Mouse (Mus musculus) myocyte (in vitro differentiated cells): ENCODE measurements around the gene Xntrpc. TPM values are rescaled to one million over a fixed set of nuclear protein-coding genes. Genes with fewer than 3 reads are reported as not detected.
A peak's percentile ranks its signal among the peaks of the same experiment; 100 is the strongest.

Experiments
- H3K27me3 ChIP-seq: one replicate; pipeline ENCODE4 v1.6.1; 2011; ENCODE audit not compliant: control insufficient read depth, insufficient read depth, insufficient read length
- H3K36me3 ChIP-seq: one replicate; pipeline ENCODE4 v1.6.1; 2011; ENCODE audit not compliant: control insufficient read depth, insufficient read depth
- H3K4me2 ChIP-seq: one replicate; pipeline ENCODE4 v1.6.1; 2011; ENCODE audit warnings: low read depth, control low read depth
- H3K4me3 ChIP-seq: one replicate; pipeline ENCODE4 v1.5.1; 2011; ENCODE audit warnings: mild to moderate bottlenecking, control low read depth, moderate library complexity
- H3K79me2 ChIP-seq: one replicate; pipeline ENCODE4 v1.6.1; 2011; ENCODE audit not compliant: control insufficient read depth, insufficient read depth
- H3ac ChIP-seq: one replicate; pipeline ENCODE4 v1.6.1; 2011; ENCODE audit not compliant: control insufficient read depth, insufficient read length
- CEBPB ChIP-seq: IDR thresholded peaks from 2 replicates; pipeline ENCODE4 v1.6.1; 2011; ENCODE audit warnings: mild to moderate bottlenecking, moderate library complexity; ENCODE audit not compliant: poor library complexity, insufficient read depth, severe bottlenecking
- E2F4 ChIP-seq: IDR thresholded peaks from one replicate; pipeline ENCODE4 v1.6.1; 2011; ENCODE audit warnings: mild to moderate bottlenecking, control low read depth, moderate library complexity; ENCODE audit not compliant: insufficient read depth
- MAX ChIP-seq: IDR thresholded peaks from one replicate; pipeline ENCODE4 v1.6.1; 2011; ENCODE audit warnings: low read depth, mild to moderate bottlenecking, control low read depth
- MYOD1 ChIP-seq, 3 experiments: IDR thresholded peaks; one replicate each; pipeline ENCODE4 v1.6.1; 2011; ENCODE audit warnings: control low read depth in 2 of 3, low read depth in 2 of 3, mild to moderate bottlenecking in 2 of 3, moderate library complexity in 1 of 3; ENCODE audit not compliant: insufficient read length in 2 of 3, control insufficient read depth in 1 of 3
- MYOG ChIP-seq, 3 experiments: IDR thresholded peaks; one replicate each; pipeline ENCODE4 v1.6.1; 2011; ENCODE audit warnings: control low read depth in 2 of 3, low read depth in 2 of 3, mild to moderate bottlenecking in 2 of 3; ENCODE audit not compliant: insufficient read length in 2 of 3, control insufficient read depth in 1 of 3, insufficient read depth in 1 of 3
- POLR2A ChIP-seq: IDR thresholded peaks from one replicate; pipeline ENCODE4 v1.6.1; 2011; ENCODE audit warnings: low read depth, mild to moderate bottlenecking, control low read depth, moderate library complexity; ENCODE audit not compliant: insufficient read length
- POLR2AphosphoS2 ChIP-seq: IDR thresholded peaks from one replicate; pipeline ENCODE4 v1.6.1; 2011; ENCODE audit warnings: low read depth, control low read depth; ENCODE audit not compliant: insufficient read length
- REST ChIP-seq: IDR thresholded peaks from one replicate; pipeline ENCODE4 v1.6.1; 2011; ENCODE audit warnings: mild to moderate bottlenecking, control low read depth, moderate library complexity; ENCODE audit not compliant: insufficient read depth, insufficient read length
- SRF ChIP-seq: IDR thresholded peaks from one replicate; pipeline ENCODE4 v1.6.1; 2011; ENCODE audit warnings: low read depth; ENCODE audit not compliant: control insufficient read depth, insufficient read length
- TCF12 ChIP-seq: IDR thresholded peaks from one replicate; pipeline ENCODE4 v1.6.1; 2011; ENCODE audit warnings: mild to moderate bottlenecking, control low read depth; ENCODE audit not compliant: poor library complexity, insufficient read depth, severe bottlenecking
- TCF3 ChIP-seq: IDR thresholded peaks from one replicate; pipeline ENCODE4 v1.6.1; 2011; ENCODE audit warnings: low read depth, control low read depth; ENCODE audit not compliant: insufficient read length
- USF1 ChIP-seq: IDR thresholded peaks from one replicate; pipeline ENCODE4 v1.6.1; 2011; ENCODE audit warnings: low read depth, mild to moderate bottlenecking, control low read depth, moderate library complexity
- polyA plus RNA-seq: library from polyadenylated mRNA; unstranded; fragments of >200 nt; fragmentation: generic; extraction: Trizol; gene quantifications from one replicate; pipeline ENCODE4 v1.2.1, GENCODE M21; 2012; ENCODE audit warnings: missing spikeins

Xntrpc gene
- polyA plus RNA-seq, result 0.12 TPM

- Histone ChIP-seq H3ac (peak within 1 kb of the TSS; percentile 25), H3K4me2 (peak within 1 kb of the TSS; percentile 85), H3K27me3 (no peaks in the 10 kb centered on the region), H3K36me3 (peaks cover 6% of the 10 kb centered on the region), H3K4me3 (peak within 1 kb of the TSS; percentile 81), H3K79me2 (peaks cover 44% of the 10 kb centered on the region)
- no peak for TF ChIP-seq USF1
- TF ChIP-seq TCF3, result peak; percentile 72
- peak; percentile 58 for TF ChIP-seq POLR2AphosphoS2
- peak in 2 of 3 experiments; percentile 98 for TF ChIP-seq MYOD1 (IDR thresholded peaks at IDR 0.05; ENCODE audit: control insufficient read depth in 1 of 3, insufficient read length in 2 of 3, low read depth in 2 of 3)
- peak; percentile 56 for TF ChIP-seq TCF12
- TF ChIP-seq CEBPB, result no peak
- TF ChIP-seq MAX, result no peak
- TF ChIP-seq POLR2A, result peak; percentile 70
- peak; percentile 3 to 88 (median 68) for TF ChIP-seq MYOG (IDR thresholded peaks at IDR 0.05; ENCODE audit: control insufficient read depth in 1 of 3, insufficient read depth in 1 of 3, insufficient read length in 2 of 3, low read depth in 2 of 3)
- no peak for TF ChIP-seq REST
- no peak for TF ChIP-seq SRF
- TF ChIP-seq E2F4, result peak; percentile 56
Measured at GRCm38 (mm10) chr7:102065046-102065891, at the start of gene Xntrpc, which contains the start of the genes Rnf121 and Xndc1. Xntrpc (plus strand) TSS chr7:102065713. Rnf121 (minus strand) TSS chr7:102065469. Xndc1 (plus strand) TSS chr7:102065511.

- Histone ChIP-seq H3K36me3 (peaks cover 26% of the 10 kb centered on the region), H3ac (no peak overlapping the region), H3K27me3 (no peaks in the 10 kb centered on the region), H3K79me2 (no peaks in the 10 kb centered on the region), H3K4me2 (peak overlapping the region; percentile 5), H3K4me3 (no peak overlapping the region)
- TF ChIP-seq POLR2A (no peak), TCF3 (no peak), CEBPB (no peak), MAX (no peak), REST (no peak), MYOD1 (IDR thresholded peaks at IDR 0.05; ENCODE audit: control insufficient read depth in 1 of 3, insufficient read length in 2 of 3, low read depth in 2 of 3) (no peak), TCF12 (no peak), MYOG (IDR thresholded peaks at IDR 0.05; ENCODE audit: control insufficient read depth in 1 of 3, insufficient read depth in 1 of 3, insufficient read length in 2 of 3, low read depth in 2 of 3) (no peak), E2F4 (no peak), USF1 (no peak), SRF (no peak)
Measured at GRCm38 (mm10) chr7:102016936-102017335, 48.6 kb upstream of the Xntrpc start.

GRCm38 (mm10) chr7:102017452-102017851, 48.1 kb upstream of the Xntrpc start:
- H3K4me3 ChIP-seq, result no peak overlapping the region
- peaks cover 28% of the 10 kb centered on the region for H3K36me3 ChIP-seq
- no peaks in the 10 kb centered on the region for H3K27me3 ChIP-seq
- TF ChIP-seq TCF3, result no peak
- no peak for TF ChIP-seq MYOG (IDR thresholded peaks at IDR 0.05; ENCODE audit: control insufficient read depth in 1 of 3, insufficient read depth in 1 of 3, insufficient read length in 2 of 3, low read depth in 2 of 3)
- TF ChIP-seq USF1, result no peak
- no peak for TF ChIP-seq CEBPB
- no peak for TF ChIP-seq POLR2AphosphoS2
- H3K4me2 ChIP-seq, result peak overlapping the region; percentile 5
- H3ac ChIP-seq, result no peak overlapping the region
- no peaks in the 10 kb centered on the region for H3K79me2 ChIP-seq

- Histone ChIP-seq H3K36me3 (peaks cover 27% of the 10 kb centered on the region), H3K4me3 (no peak overlapping the region), H3K27me3 (no peaks in the 10 kb centered on the region), H3K4me2 (no peak overlapping the region), H3K79me2 (no peaks in the 10 kb centered on the region), H3ac (no peak overlapping the region)
- TF ChIP-seq MAX (no peak), USF1 (no peak), REST (no peak), SRF (no peak), MYOD1 (IDR thresholded peaks at IDR 0.05; ENCODE audit: control insufficient read depth in 1 of 3, insufficient read length in 2 of 3, low read depth in 2 of 3) (no peak), TCF12 (no peak), E2F4 (no peak), MYOG (IDR thresholded peaks at IDR 0.05; ENCODE audit: control insufficient read depth in 1 of 3, insufficient read depth in 1 of 3, insufficient read length in 2 of 3, low read depth in 2 of 3) (no peak), POLR2A (no peak), TCF3 (no peak), CEBPB (no peak), POLR2AphosphoS2 (no peak)
Measured at GRCm38 (mm10) chr7:102018034-102018433, 47.5 kb upstream of the Xntrpc start.
